13 mouse cellular contexts compared by ENCODE assay signal in the genomic region with DNA sequence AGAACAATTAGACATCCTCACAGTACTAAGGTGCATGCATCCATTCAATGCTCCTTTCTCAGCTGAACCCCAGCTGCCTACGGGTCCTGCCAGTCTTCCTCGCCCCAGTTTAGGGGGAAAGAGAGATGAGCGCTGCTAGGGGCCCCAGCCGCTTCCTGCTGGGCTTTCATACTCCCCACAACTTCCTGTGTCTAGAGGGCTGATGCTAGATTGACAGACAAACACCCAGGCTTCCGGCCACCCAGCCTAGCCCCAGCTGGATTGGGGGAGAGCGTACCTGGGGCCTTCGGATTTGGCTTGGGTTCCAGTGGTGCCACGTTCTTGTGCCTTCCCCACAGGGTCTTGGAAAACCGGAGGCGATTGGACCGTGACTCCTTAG. TPM values are rescaled to one million over a fixed set of nuclear protein-coding genes. Genes with fewer than 3 reads are reported as not detected.
A peak's percentile ranks its signal among the peaks of the same experiment; 100 is the strongest.
DNase-seq lines count a peak whose midpoint lies in the region; ATAC-seq lines count a peak whose summit lies in the region.
"Had no signal": no experiment of that assay in that cellular context is flagged by ENCODE, and none has a peak within 500 bp of the region (broad histone marks: within the 10 kb centered on the region; RNA-seq: fewer than 3 reads in every experiment).

No protein-coding gene starts in this region.

- ATAC-seq in liver, embryonic 11.5 days (replicated peaks; ENCODE audit: low FRiP score), result peak; percentile 86
- ATAC-seq in forebrain, embryonic 14.5 days, result no peak
- no peak for ATAC-seq in hindbrain, embryonic 12.5 days (ENCODE audit: low FRiP score)
- ATAC-seq: Patski had no signal

- WGBS in liver, embryonic 11.5 days, result 34% methylated on average over 11 of the region's 11 CpGs
- 73% methylated on average over 11 of the region's 11 CpGs for WGBS in forebrain, embryonic 14.5 days
- 73% methylated on average over 11 of the region's 11 CpGs for WGBS in hindbrain, embryonic 12.5 days

- no peak overlapping the region for H3K27ac ChIP-seq in liver, embryonic 11.5 days (ENCODE audit: low read depth, low read length)
- H3K27ac ChIP-seq in forebrain, embryonic 14.5 days (ENCODE audit: low read depth, low read length), result no peak overlapping the region
- no peak overlapping the region for H3K27ac ChIP-seq in hindbrain, embryonic 12.5 days
- H3K27ac ChIP-seq: limb, embryonic 15.5 days; neural tube, embryonic 12.5 days had no signal

- H3K4me1 ChIP-seq in liver, embryonic 11.5 days (replicated peaks; ENCODE audit: control insufficient read depth, insufficient read depth, low read length), result no peaks in the 10 kb centered on the region; the same call in 1 of the 2 replicates
- H3K4me1 ChIP-seq in forebrain, embryonic 14.5 days (ENCODE audit: control insufficient read depth, insufficient read depth, low read length), result no peaks in the 10 kb centered on the region
- no peaks in the 10 kb centered on the region for H3K4me1 ChIP-seq in hindbrain, embryonic 12.5 days
- H3K4me1 ChIP-seq: limb, embryonic 15.5 days; neural tube, embryonic 12.5 days had no signal

- peak; percentile 77 for DNase-seq in A20 (ENCODE audit: low read depth, low spot score)
- peak; percentile 81 for DNase-seq in T-cell, adult 2 months (ENCODE audit: low spot score)
- peak; percentile 51 for DNase-seq in liver, embryonic 11.5 days (ENCODE audit: low spot score)
- DNase-seq in spleen, adult 12 weeks (ENCODE audit: low spot score), result peak; percentile 27
- no peak for DNase-seq in kidney, adult 11 months
- no peak for DNase-seq in forebrain, embryonic 14.5 days (ENCODE audit: low spot score)
- DNase-seq in layer of hippocampus, adult 8-10 months (ENCODE audit: low spot score in 2 of 2), result no peak
- DNase-seq: cerebellum, adult 18-20 months; kidney, adult 9 months had no signal

- no peaks in the 10 kb centered on the region for H3K36me3 ChIP-seq in liver, embryonic 11.5 days (ENCODE audit: control insufficient read depth, insufficient read depth, low read length)
- H3K36me3 ChIP-seq in forebrain, embryonic 14.5 days (ENCODE audit: control insufficient read depth, insufficient read depth, low read length), result no peaks in the 10 kb centered on the region
- H3K36me3 ChIP-seq in hindbrain, embryonic 12.5 days, result no peaks in the 10 kb centered on the region
- H3K36me3 ChIP-seq: limb, embryonic 15.5 days; neural tube, embryonic 12.5 days had no signal

- peak overlapping the region; percentile 48 for H3K4me3 ChIP-seq in liver, embryonic 11.5 days (ENCODE audit: low read depth, low read length)
- H3K4me3 ChIP-seq in forebrain, embryonic 14.5 days (ENCODE audit: low read depth, low read length), result no peak overlapping the region
- H3K4me3 ChIP-seq in hindbrain, embryonic 12.5 days, result no peak overlapping the region
- H3K4me3 ChIP-seq: limb, embryonic 15.5 days; neural tube, embryonic 12.5 days had no signal

- peaks cover 6% of the 10 kb centered on the region; the same call in 1 of the 2 replicates for H3K27me3 ChIP-seq in liver, embryonic 11.5 days (replicated peaks; ENCODE audit: control insufficient read depth, insufficient read depth, low read length)
- peaks cover 7% of the 10 kb centered on the region for H3K27me3 ChIP-seq in forebrain, embryonic 14.5 days (replicated peaks; ENCODE audit: control insufficient read depth, insufficient read depth, low read length)
- H3K27me3 ChIP-seq in hindbrain, embryonic 12.5 days, result peaks cover 21% of the 10 kb centered on the region

- no peaks in the 10 kb centered on the region for H3K9me3 ChIP-seq in liver, embryonic 11.5 days (ENCODE audit: control insufficient read depth, low read length)
- H3K9me3 ChIP-seq in forebrain, embryonic 14.5 days (replicated peaks; ENCODE audit: control insufficient read depth, low read length), result no peaks in the 10 kb centered on the region
- no peaks in the 10 kb centered on the region for H3K9me3 ChIP-seq in hindbrain, embryonic 12.5 days (replicated peaks)
- H3K9me3 ChIP-seq: limb, embryonic 15.5 days; neural tube, embryonic 12.5 days had no signal

- H3K9ac ChIP-seq in liver, embryonic 11.5 days (ENCODE audit: low read depth, low read length), result peak overlapping the region; percentile 51
- no peak overlapping the region for H3K9ac ChIP-seq in forebrain, embryonic 14.5 days (ENCODE audit: low read length)
- no peak overlapping the region for H3K9ac ChIP-seq in hindbrain, embryonic 12.5 days
- H3K9ac ChIP-seq: limb, embryonic 15.5 days; neural tube, embryonic 12.5 days had no signal

- H3K4me2 ChIP-seq in liver, embryonic 11.5 days, result peak overlapping the region; percentile 73
- H3K4me2 ChIP-seq in forebrain, embryonic 14.5 days (ENCODE audit: low read length), result no peak overlapping the region
- no peak overlapping the region for H3K4me2 ChIP-seq in hindbrain, embryonic 12.5 days (replicated peaks)
- H3K4me2 ChIP-seq: limb, embryonic 15.5 days; neural tube, embryonic 12.5 days had no signal

RNA-seq across cellular contexts. Expression of gene Rasal3, which starts 0.6 kb away (rescaled TPM):
- polyA plus RNA-seq in liver, embryonic 11.5 days (2014; fragmentation: Nextera tagmentation; extraction: Ambion mirVana), result 7.5 and 8.7 TPM in 2 replicates
- 0.52 and 1.2 TPM in 2 replicates for polyA plus RNA-seq in forebrain, embryonic 14.5 days (2014; fragmentation: Nextera tagmentation; extraction: Ambion mirVana)
- 10 to 100 TPM in 2 of 4 experiments, 1 to 10 TPM in 2; 3.8 to 16.9 (median 8.9) TPM for total RNA-seq in layer of hippocampus, adult 8-10 months (2022)
- polyA plus RNA-seq in hindbrain, embryonic 12.5 days (2016; fragmentation: Nextera tagmentation; extraction: Ambion mirVana), result 0.39 and 0.72 TPM in 2 replicates
- polyA plus RNA-seq: Patski had no signal

RNA-seq across cellular contexts. Expression of gene Wiz, which starts 13.5 kb away (rescaled TPM):
- 25.7 and 26.4 TPM in 2 replicates for polyA plus RNA-seq in liver, embryonic 11.5 days (2014; fragmentation: Nextera tagmentation; extraction: Ambion mirVana)
- 29.2 and 35.6 TPM in 2 replicates for polyA plus RNA-seq in forebrain, embryonic 14.5 days (2014; fragmentation: Nextera tagmentation; extraction: Ambion mirVana)
- total RNA-seq in layer of hippocampus, adult 8-10 months (2022), result 10 to 100 TPM; 44.5 to 52.9 (median 47.4) TPM
- 45.6 and 52.2 TPM in 2 replicates for polyA plus RNA-seq in hindbrain, embryonic 12.5 days (2016; fragmentation: Nextera tagmentation; extraction: Ambion mirVana)

RNA-seq across cellular contexts. Expression of gene Pglyrp2, which starts 21.2 kb away (rescaled TPM):
- polyA plus RNA-seq in liver, embryonic 11.5 days (2014; fragmentation: Nextera tagmentation; extraction: Ambion mirVana), result 1.8 and 2.2 TPM in 2 replicates
- polyA plus RNA-seq in forebrain, embryonic 14.5 days (2014; fragmentation: Nextera tagmentation; extraction: Ambion mirVana), result not detected in 2 replicates
- not detected for total RNA-seq in layer of hippocampus, adult 8-10 months (2022)
- 0.08 TPM in 1 of 2 replicates, not detected in the other for polyA plus RNA-seq in hindbrain, embryonic 12.5 days (2016; fragmentation: Nextera tagmentation; extraction: Ambion mirVana)
- polyA plus RNA-seq: neural tube, embryonic 12.5 days; Patski had no signal

RNA-seq across cellular contexts. Expression of gene Cyp4f39, which starts 49.8 kb away (rescaled TPM):
- 0.15 and 0.27 TPM in 2 replicates for polyA plus RNA-seq in liver, embryonic 11.5 days (2014; fragmentation: Nextera tagmentation; extraction: Ambion mirVana)
- polyA plus RNA-seq in forebrain, embryonic 14.5 days (2014; fragmentation: Nextera tagmentation; extraction: Ambion mirVana), result 0.33 and 0.95 TPM in 2 replicates
- not detected for total RNA-seq in layer of hippocampus, adult 8-10 months (2022)
- polyA plus RNA-seq in hindbrain, embryonic 12.5 days (2016; fragmentation: Nextera tagmentation; extraction: Ambion mirVana), result 0.99 and 1.3 TPM in 2 replicates
- polyA plus RNA-seq: Patski had no signal

RNA-seq across cellular contexts. Expression of gene Akap8l, which starts 52.4 kb away (rescaled TPM):
- 61.4 and 74.3 TPM in 2 replicates for polyA plus RNA-seq in liver, embryonic 11.5 days (2014; fragmentation: Nextera tagmentation; extraction: Ambion mirVana)
- 66.6 and 82.4 TPM in 2 replicates for polyA plus RNA-seq in forebrain, embryonic 14.5 days (2014; fragmentation: Nextera tagmentation; extraction: Ambion mirVana)
- 100 to 1,000 TPM; 160 to 279 (median 221) TPM for total RNA-seq in layer of hippocampus, adult 8-10 months (2022)
- polyA plus RNA-seq in hindbrain, embryonic 12.5 days (2016; fragmentation: Nextera tagmentation; extraction: Ambion mirVana), result 134 and 138 TPM in 2 replicates

Comparison
In these comparisons a context has a peak if more than half of its experiments do, and no peak if none do; other contexts are left out.
1. DNase-seq: peak in A20 (single experiment), T-cell, adult 2 months (single experiment), liver, embryonic 11.5 days (single experiment) and spleen, adult 12 weeks (single experiment); none in kidney, adult 11 months (single experiment), forebrain, embryonic 14.5 days (single experiment) and layer of hippocampus, adult 8-10 months (0 of 2).